Mouse (Mus musculus) midbrain, embryonic 11.5 days (tissue): ENCODE measurements around the gene Sypl2. TPM values are rescaled to one million over a fixed set of nuclear protein-coding genes. Genes with fewer than 3 reads are reported as not detected.

Source experiments
- ATAC-seq: fragments of 200-750 bp; cut with Nextera tagmentation; 2 replicates; pipeline ENCODE4 v1.8.0; 2017; ENCODE audit warnings: moderate TSS enrichment, moderate library complexity; ENCODE audit not compliant: low FRiP score
- DNase-seq: peaks from one replicate; pipeline ENCODE4 v3.0.0; 2015; ENCODE audit warnings: low spot score; ENCODE audit errors: missing footprints
- H3K27ac ChIP-seq: fragments of 300-500 bp; sonication (generic); 2 replicates; pipeline ENCODE4 v1.5.1; 2014; ENCODE audit warnings: low read depth, low read length
- H3K27me3 ChIP-seq: fragments of 300-500 bp; sonication (generic); 2 replicates; pipeline ENCODE4 v1.6.1; 2014; ENCODE audit warnings: mild to moderate bottlenecking, low read length, moderate library complexity, mixed read lengths; ENCODE audit not compliant: control insufficient read depth, insufficient read depth
- H3K36me3 ChIP-seq: fragments of 300-500 bp; sonication (generic); 2 replicates; pipeline ENCODE4 v1.6.1; 2014; ENCODE audit warnings: mild to moderate bottlenecking, low read length, moderate library complexity, mixed read lengths; ENCODE audit not compliant: control insufficient read depth, insufficient read depth
- H3K4me1 ChIP-seq: fragments of 300-500 bp; sonication (generic); 2 replicates; pipeline ENCODE4 v1.6.1; 2014; ENCODE audit warnings: low read length; ENCODE audit not compliant: control insufficient read depth, insufficient read depth
- H3K4me2 ChIP-seq: fragments of 300-500 bp; sonication (generic); 2 replicates; pipeline ENCODE4 v1.6.1; 2014; ENCODE audit warnings: mild to moderate bottlenecking, moderate library complexity
- H3K4me3 ChIP-seq: fragments of 300-500 bp; sonication (generic); 2 replicates; pipeline ENCODE4 v1.5.1; 2014; ENCODE audit warnings: low read depth, low read length
- H3K9ac ChIP-seq: fragments of 300-500 bp; sonication (generic); 2 replicates; pipeline ENCODE4 v1.6.1; 2014; ENCODE audit warnings: low read length
- H3K9me3 ChIP-seq: fragments of 300-500 bp; sonication (generic); 2 replicates; pipeline ENCODE4 v1.6.1; 2016; ENCODE audit warnings: low read length; ENCODE audit not compliant: control insufficient read depth
- WGBS: fragments of 180-500 bp; shearing (Covaris S2); extraction: QIAGEN DNeasy Blood & Tissue Kit; methylation state at CpG from one replicate; pipeline ENCODE4 v1.1.7; 2014; 5-methylcytosine and 5-hydroxymethylcytosine counted together
- polyA plus RNA-seq: library from polyadenylated mRNA; unstranded; fragments of >200 nt; fragmentation: Nextera tagmentation; extraction: Ambion mirVana; gene quantifications from 2 replicates; pipeline ENCODE4 v1.2.1, GENCODE M21; 2014

Sypl2 gene
- polyA plus RNA-seq, 1 experiment from 2014 or later: 0.93 TPM

- peak overlapping the region; percentile 69 for H3K4me2 ChIP-seq
- peak overlapping the region; percentile 18; the same call in 1 of the 2 replicates for H3K27ac ChIP-seq
- DNase-seq: no peak
- peaks cover 11% of the 10 kb centered on the region for H3K4me1 ChIP-seq
- H3K9me3 ChIP-seq: no peaks in the 10 kb centered on the region
- H3K36me3 ChIP-seq: peaks cover 8% of the 10 kb centered on the region
- no peak for ATAC-seq
- peak overlapping the region; percentile 93 for H3K9ac ChIP-seq
- H3K27me3 ChIP-seq: no peaks in the 10 kb centered on the region
- peak overlapping the region; percentile 61 for H3K4me3 ChIP-seq
- WGBS: 60% methylated on average over 3 of the region's 3 CpGs
Measured at GRCm38 (mm10) chr3:108209001-108209400, 17.4 kb downstream of the Sypl2 start.

DNA sequence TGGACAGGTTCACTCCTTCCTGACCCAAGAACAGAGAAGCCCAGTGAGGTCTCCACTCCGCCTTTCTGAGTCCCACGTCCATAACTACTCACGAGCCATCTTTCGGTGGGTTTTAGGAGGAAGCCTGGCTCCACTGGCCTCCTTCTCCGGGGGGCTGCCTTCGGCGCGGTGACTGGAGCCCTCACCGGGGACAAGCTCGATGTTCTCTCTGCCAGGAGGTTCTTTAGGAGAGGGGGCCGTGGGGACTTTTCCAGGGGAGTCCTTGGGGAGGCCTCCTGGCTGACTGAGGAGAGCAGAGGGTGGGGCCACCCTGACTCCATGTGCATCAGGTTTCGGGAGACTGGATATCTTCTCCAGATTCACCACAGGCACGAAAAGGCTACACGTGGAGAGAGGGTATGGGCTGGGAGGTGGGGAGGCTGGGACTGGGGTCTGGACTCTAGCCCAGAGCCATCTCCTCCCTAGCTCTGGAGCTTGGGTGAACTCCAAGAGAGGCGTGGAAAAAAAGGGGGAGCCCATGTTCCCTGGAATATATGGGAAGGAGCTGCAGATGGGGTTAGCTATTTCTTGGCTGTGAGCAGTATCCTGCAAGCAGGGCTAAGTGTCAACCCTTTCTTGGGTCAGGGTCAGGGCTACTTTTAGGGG, 19.6 kb downstream of the Sypl2 start:
- Histone ChIP-seq H3K27ac (no peak overlapping the region), H3K27me3 (no peaks in the 10 kb centered on the region), H3K9me3 (no peaks in the 10 kb centered on the region), H3K9ac (no peak overlapping the region), H3K36me3 (peaks cover 17% of the 10 kb centered on the region), H3K4me3 (no peak overlapping the region), H3K4me1 (peaks cover 11% of the 10 kb centered on the region), H3K4me2 (no peak overlapping the region)
- DNase-seq (no peak), ATAC-seq (no peak)
- 94% methylated on average over 15 of the region's 15 CpGs for WGBS

DNA sequence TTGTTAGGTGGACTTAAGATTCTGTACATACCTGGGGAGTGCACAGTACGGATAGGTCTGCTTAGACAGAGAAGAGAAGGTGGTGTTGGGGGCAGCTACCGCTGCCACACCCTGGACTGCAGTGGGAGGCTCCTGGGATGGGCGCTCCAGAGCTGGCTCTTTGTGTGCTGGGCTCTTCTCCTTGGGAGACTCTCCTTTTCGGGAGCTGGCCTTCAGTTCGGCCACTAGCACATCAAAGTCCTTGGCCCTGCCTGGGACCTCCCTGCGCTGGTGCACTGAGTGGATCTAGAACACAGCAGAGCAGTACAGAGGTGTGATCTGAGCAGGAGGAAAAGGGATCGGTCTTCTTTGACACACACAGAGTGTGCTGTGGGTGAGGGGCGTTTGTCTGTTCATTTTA, 20.8 kb downstream of the Sypl2 start:
- no peak overlapping the region for H3K27ac ChIP-seq
- no peak for DNase-seq
- no peaks in the 10 kb centered on the region for H3K9me3 ChIP-seq

DNA sequence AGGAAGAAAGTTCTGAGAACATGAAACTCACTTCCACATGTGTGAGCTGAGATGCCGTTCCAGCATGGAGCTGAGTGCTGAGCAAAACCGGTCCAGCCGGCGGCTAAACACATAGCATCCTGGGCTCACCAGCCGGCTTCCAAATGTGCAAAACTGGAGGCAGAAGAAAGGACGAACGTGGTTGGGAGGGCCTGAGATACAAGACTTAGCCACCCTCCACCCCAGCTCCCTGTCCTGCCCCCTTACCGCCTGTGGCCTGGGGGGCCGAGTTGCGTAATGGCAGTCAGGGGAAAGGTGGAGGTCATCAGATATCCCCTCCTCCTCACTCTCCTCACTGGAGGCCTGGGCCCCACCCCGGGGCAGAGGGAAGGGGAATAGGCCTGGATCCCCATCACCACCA, 22.0 kb downstream of the Sypl2 start:
- WGBS: 86% methylated on average over 11 of the region's 11 CpGs
- ATAC-seq: no peak
- no peak overlapping the region for H3K27ac ChIP-seq
- H3K9me3 ChIP-seq: no peaks in the 10 kb centered on the region
- H3K27me3 ChIP-seq: no peaks in the 10 kb centered on the region
- H3K4me3 ChIP-seq: no peak overlapping the region
- H3K4me1 ChIP-seq: peaks cover 20% of the 10 kb centered on the region
- H3K36me3 ChIP-seq: peaks cover 17% of the 10 kb centered on the region
- no peak overlapping the region for H3K4me2 ChIP-seq
- DNase-seq: no peak
- no peak overlapping the region for H3K9ac ChIP-seq

More for the DNA sequence above, 20.8 kb downstream of the Sypl2 start:
- WGBS: 86% methylated on average over 8 of the region's 8 CpGs
- Histone ChIP-seq H3K9ac (no peak overlapping the region), H3K36me3 (peaks cover 17% of the 10 kb centered on the region), H3K27me3 (no peaks in the 10 kb centered on the region), H3K4me2 (no peak overlapping the region), H3K4me3 (no peak overlapping the region), H3K4me1 (peaks cover 17% of the 10 kb centered on the region)
- ATAC-seq: no peak

- Histone ChIP-seq H3K36me3 (peaks cover 17% of the 10 kb centered on the region), H3K27me3 (no peaks in the 10 kb centered on the region), H3K27ac (no peak overlapping the region), H3K9me3 (no peaks in the 10 kb centered on the region), H3K9ac (no peak overlapping the region), H3K4me3 (no peak overlapping the region), H3K4me1 (peaks cover 13% of the 10 kb centered on the region), H3K4me2 (no peak overlapping the region)
- DNase-seq (peak; percentile 96), ATAC-seq (no peak)
- 89% methylated on average over 11 of the region's 11 CpGs for WGBS
Measured at GRCm38 (mm10) chr3:108203621-108204325, 22.7 kb downstream of the Sypl2 start.

DNA sequence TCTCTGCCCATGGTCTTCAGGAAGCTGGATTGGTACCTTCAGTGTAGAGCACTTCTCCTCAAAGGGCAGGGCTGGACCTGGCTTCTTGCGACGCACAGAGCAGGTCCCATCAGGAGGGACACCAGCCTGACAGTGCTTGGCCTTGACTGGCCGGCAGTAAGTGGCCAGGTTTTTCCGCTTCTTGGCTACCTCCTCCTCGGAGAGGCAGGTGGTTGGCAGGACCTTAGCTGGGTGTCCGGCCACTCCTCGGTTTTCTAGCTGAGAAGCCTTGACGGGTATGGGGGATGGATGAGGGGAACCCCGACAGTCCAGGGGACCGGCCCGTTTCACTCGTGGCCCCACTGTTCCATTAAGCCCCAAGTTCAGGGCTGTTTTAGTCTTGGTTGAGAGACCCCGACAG, 23.2 kb downstream of the Sypl2 start:
- Histone ChIP-seq H3K27ac (no peak overlapping the region), H3K4me2 (no peak overlapping the region), H3K27me3 (no peaks in the 10 kb centered on the region), H3K36me3 (peaks cover 17% of the 10 kb centered on the region), H3K4me1 (peaks cover 10% of the 10 kb centered on the region), H3K4me3 (no peak overlapping the region), H3K9me3 (no peaks in the 10 kb centered on the region), H3K9ac (no peak overlapping the region)
- ATAC-seq (no peak), DNase-seq (no peak)
- WGBS: 95% methylated on average over 13 of the region's 13 CpGs

DNA sequence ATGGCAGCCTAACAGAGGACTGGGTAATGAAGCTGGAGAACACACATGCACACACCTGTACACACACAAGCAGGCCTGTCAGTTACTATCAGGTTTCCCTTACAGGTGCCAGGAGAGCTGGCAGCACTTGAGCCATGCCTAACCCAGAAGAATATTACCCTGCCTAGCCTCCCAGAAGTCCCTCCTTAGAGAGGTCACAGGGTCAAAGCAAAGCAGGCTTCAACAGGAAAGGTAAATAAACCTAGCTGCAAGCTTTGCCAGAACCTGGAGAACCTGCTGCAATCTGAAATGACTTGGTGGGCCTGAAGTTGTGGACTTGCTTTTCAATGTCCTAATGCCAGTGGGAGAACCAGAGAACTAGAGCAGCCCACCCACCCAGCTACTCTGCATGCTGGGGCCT, 23.9 kb downstream of the Sypl2 start:
- Histone ChIP-seq H3K4me2 (no peak overlapping the region), H3K9me3 (no peaks in the 10 kb centered on the region), H3K27ac (no peak overlapping the region), H3K36me3 (peaks cover 17% of the 10 kb centered on the region), H3K4me1 (peaks cover 10% of the 10 kb centered on the region), H3K27me3 (no peaks in the 10 kb centered on the region), H3K4me3 (no peak overlapping the region), H3K9ac (no peak overlapping the region)
- ATAC-seq (no peak), DNase-seq (no peak)

GRCm38 (mm10) chr3:108200329-108201323, 25.8 kb downstream of the Sypl2 start, which contains the start of gene Cyb561d1:
Gene Cyb561d1, minus strand, starts transcription at chr3:108201212.
- H3K4me1 ChIP-seq: peaks cover 17% of the 10 kb centered on the region
- H3K27ac ChIP-seq: peak within 1 kb of the TSS; percentile 75
- no peaks in the 10 kb centered on the region for H3K27me3 ChIP-seq
- peak within 1 kb of the TSS; percentile 70 for H3K4me3 ChIP-seq
- no peaks in the 10 kb centered on the region for H3K9me3 ChIP-seq
- peak within 1 kb of the TSS; percentile 75 for H3K9ac ChIP-seq
- 4% methylated on average over 44 of the region's 44 CpGs for WGBS
- peaks cover 13% of the 10 kb centered on the region for H3K36me3 ChIP-seq
- peak within 1 kb of the TSS; percentile 64 for H3K4me2 ChIP-seq
- ATAC-seq (peak; percentile 94), DNase-seq (peak; percentile 99)
